Mouse (Mus musculus) kidney, postnatal 14 days (tissue): ENCODE data around the gene Nelfb.

Experiments used
- DNase-seq: peaks from one replicate; pipeline ENCODE4 v3.0.0; 2022; ENCODE audit warnings: mixed read lengths

Gene Nelfb

GRCm38 (mm10) chr2:25174866-25175689 lies 36.2 kb downstream of the Nelfb start:
- peak; percentile 79 for DNase-seq

- no peak for DNase-seq
These were observed 37.5 kb downstream of the Nelfb start for GRCm38 (mm10) chr2:25173821-25174220.

- no peak for DNase-seq
These were observed 38.7 kb downstream of the Nelfb start for GRCm38 (mm10) chr2:25172629-25173028.

- DNase-seq: no peak
These were observed 39.5 kb downstream of the Nelfb start for GRCm38 (mm10) chr2:25171769-25172153.

GRCm38 (mm10) chr2:25171101-25171768 lies 40.1 kb downstream of the Nelfb start:
- no peak for DNase-seq

GRCm38 (mm10) chr2:25170326-25171100 lies 40.8 kb downstream of the Nelfb start:
- no peak for DNase-seq

GRCm38 (mm10) chr2:25169778-25170177 lies 41.5 kb downstream of the Nelfb start:
- no peak for DNase-seq

- no peak for DNase-seq
These were observed 42.7 kb downstream of the Nelfb start for GRCm38 (mm10) chr2:25168665-25168978.

GRCm38 (mm10) chr2:25167919-25168664 lies 43.2 kb downstream of the Nelfb start:
- peak; percentile 87 for DNase-seq

- no peak for DNase-seq
These were observed 43.8 kb downstream of the Nelfb start for GRCm38 (mm10) chr2:25167481-25167880.

GRCm38 (mm10) chr2:25157655-25158054 lies 53.6 kb downstream of the Nelfb start:
- DNase-seq: peak; percentile 67

GRCm38 (mm10) chr2:25156990-25157389 lies 54.3 kb downstream of the Nelfb start:
- DNase-seq: no peak

- DNase-seq: no peak
These were observed 55.1 kb downstream of the Nelfb start for GRCm38 (mm10) chr2:25156177-25156576.

GRCm38 (mm10) chr2:25151280-25151956 lies 59.9 kb downstream of the Nelfb start:
- DNase-seq: no peak
